Mouse (Mus musculus): Measurements from ENCODE around the gene Faap100. TPM values are rescaled to one million over a fixed set of nuclear protein-coding genes. Genes with fewer than 3 reads are reported as not detected.

Faap100 gene
- polyA plus RNA-seq, 1 experiment from 2014 or later, result 39.8 TPM

GRCm38 (mm10) chr11:120397602-120398001, 19.0 kb upstream of the Faap100 start:
- Histone ChIP-seq H3K4me3 (replicated peaks) (no peak overlapping the region), H3K9me3 (replicated peaks) (no peaks in the 10 kb centered on the region)
- no peak for ATAC-seq (ENCODE audit: insufficient number of reproducible peaks, low FRiP score, low TSS enrichment, low read depth)

DNA sequence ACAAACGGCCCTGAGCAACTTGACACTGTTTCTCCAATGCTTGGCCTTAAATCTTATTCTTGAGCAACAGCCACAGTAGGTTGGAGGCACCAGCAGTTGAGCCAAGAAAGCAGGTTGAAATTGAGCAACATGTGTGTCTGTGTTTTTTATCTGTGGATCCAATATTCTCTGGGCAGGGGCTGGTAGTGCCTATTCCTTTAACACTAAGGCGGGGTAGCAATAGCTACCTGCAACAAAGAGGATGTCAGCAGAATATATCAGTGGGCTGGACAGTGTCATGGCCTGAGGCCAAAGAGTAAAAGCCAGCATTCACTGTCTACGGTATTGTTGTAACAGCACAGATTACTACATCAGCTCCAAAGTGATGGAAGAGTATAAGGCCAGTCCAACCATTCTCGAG, 17.1 kb upstream of the Faap100 start:
- H3K4me3 ChIP-seq (replicated peaks), result no peak overlapping the region
- ATAC-seq (ENCODE audit: insufficient number of reproducible peaks, low FRiP score, low TSS enrichment, low read depth), result no peak
- no peak overlapping the region for H3K9ac ChIP-seq
- H3K27me3 ChIP-seq, result no peaks in the 10 kb centered on the region
- 0 out of 2 replicates have a peak, but pooled peaks cover 5% of the 10 kb centered on the region for H3K4me1 ChIP-seq
- H3K36me3 ChIP-seq, result peaks cover 73% of the 10 kb centered on the region
- no peak overlapping the region for H3K27ac ChIP-seq (replicated peaks)
- no peak overlapping the region for H3K4me2 ChIP-seq (replicated peaks)
- 81% methylated on average over 4 of the region's 4 CpGs for WGBS
- H3K9me3 ChIP-seq (replicated peaks), result no peaks in the 10 kb centered on the region

More at GRCm38 (mm10) chr11:120397602-120398001, 19.0 kb upstream of the Faap100 start:
- H3K4me1 ChIP-seq, result 0 out of 2 replicates have a peak, but pooled peaks cover 5% of the 10 kb centered on the region
- peaks cover 79% of the 10 kb centered on the region for H3K36me3 ChIP-seq
- no peak overlapping the region for H3K9ac ChIP-seq
- H3K4me2 ChIP-seq (replicated peaks), result no peak overlapping the region
- no peak overlapping the region for H3K27ac ChIP-seq (replicated peaks)
- no peaks in the 10 kb centered on the region for H3K27me3 ChIP-seq
- 77% methylated on average over 2 of the region's 2 CpGs for WGBS

DNA sequence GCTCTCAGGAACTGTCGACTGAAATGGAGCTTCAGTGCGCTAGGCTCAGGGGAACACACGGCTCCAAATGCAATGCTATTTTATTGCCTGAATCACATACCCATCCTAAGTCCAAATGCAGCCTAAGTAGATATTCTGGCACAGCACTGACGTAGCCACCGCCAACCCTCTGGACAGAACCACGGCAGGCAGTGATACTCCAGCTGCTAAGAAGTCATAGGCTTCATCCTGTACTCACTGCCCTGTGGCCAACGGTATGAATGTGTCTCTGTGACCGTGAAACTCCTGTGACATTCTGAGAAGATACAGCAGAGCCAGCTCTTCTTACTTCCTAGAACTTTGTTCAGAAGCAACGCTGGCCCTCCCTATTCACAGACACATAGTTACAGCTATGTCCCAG, 10.0 kb upstream of the Faap100 start:
- 94% methylated on average over 9 of the region's 9 CpGs for WGBS
- H3K36me3 ChIP-seq, result peaks cover 71% of the 10 kb centered on the region
- H3K4me2 ChIP-seq (replicated peaks), result no peak overlapping the region
- H3K4me3 ChIP-seq (replicated peaks), result no peak overlapping the region
- H3K9me3 ChIP-seq (replicated peaks), result no peaks in the 10 kb centered on the region
- ATAC-seq (ENCODE audit: insufficient number of reproducible peaks, low FRiP score, low TSS enrichment, low read depth), result no peak
- H3K4me1 ChIP-seq, result 0 out of 2 replicates have a peak, but pooled peaks cover 5% of the 10 kb centered on the region
- no peak overlapping the region for H3K9ac ChIP-seq
- no peak overlapping the region for H3K27ac ChIP-seq (replicated peaks)
- no peaks in the 10 kb centered on the region for H3K27me3 ChIP-seq

GRCm38 (mm10) chr11:120387157-120387556, 8.6 kb upstream of the Faap100 start:
- no peak for ATAC-seq (ENCODE audit: insufficient number of reproducible peaks, low FRiP score, low TSS enrichment, low read depth)
- Histone ChIP-seq H3K9ac (no peak overlapping the region), H3K4me1 (no peaks in the 10 kb centered on the region), H3K4me3 (replicated peaks) (no peak overlapping the region), H3K4me2 (replicated peaks) (no peak overlapping the region), H3K36me3 (peaks cover 70% of the 10 kb centered on the region), H3K9me3 (replicated peaks) (no peaks in the 10 kb centered on the region), H3K27ac (replicated peaks) (no peak overlapping the region), H3K27me3 (no peaks in the 10 kb centered on the region)
- WGBS, result 60% methylated on average over 2 of the region's 2 CpGs

- H3K27me3 ChIP-seq, result no peaks in the 10 kb centered on the region
- H3K27ac ChIP-seq (replicated peaks), result no peak overlapping the region
- no peak overlapping the region for H3K4me3 ChIP-seq (replicated peaks)
- no peak overlapping the region for H3K9ac ChIP-seq
- no peak for ATAC-seq (ENCODE audit: insufficient number of reproducible peaks, low FRiP score, low TSS enrichment, low read depth)
- no peaks in the 10 kb centered on the region for H3K4me1 ChIP-seq
- H3K4me2 ChIP-seq (replicated peaks), result no peak overlapping the region
- H3K9me3 ChIP-seq (replicated peaks), result no peaks in the 10 kb centered on the region
- peaks cover 72% of the 10 kb centered on the region for H3K36me3 ChIP-seq
- whole genome bisulfite sequencing, result 95% methylated on average over 6 of the region's 6 CpGs
These were observed 8.1 kb upstream of the Faap100 start for GRCm38 (mm10) chr11:120386632-120387031.

DNA sequence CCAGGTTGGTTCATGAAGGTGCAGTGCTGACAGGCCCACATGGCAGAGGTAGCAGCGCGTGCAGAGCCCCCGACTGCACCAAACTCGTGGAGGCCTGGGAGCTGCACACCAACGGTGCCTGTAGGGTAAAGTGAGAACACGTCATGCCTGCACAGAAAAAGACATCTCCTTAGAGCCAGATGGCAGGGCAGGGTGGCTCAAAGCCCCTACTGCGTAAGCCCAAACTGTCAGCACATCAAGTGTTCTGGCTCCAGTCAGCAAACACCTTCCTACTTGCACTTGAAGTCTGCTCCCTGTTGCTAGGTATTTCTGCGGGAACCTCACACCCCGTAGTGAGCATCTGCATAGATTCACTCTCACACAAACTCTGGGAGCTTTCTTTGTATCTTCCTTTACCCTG, 3.9 kb upstream of the Faap100 start:
- Histone ChIP-seq H3K36me3 (peaks cover 72% of the 10 kb centered on the region), H3K4me2 (replicated peaks) (no peak overlapping the region), H3K27ac (replicated peaks) (no peak overlapping the region), H3K4me3 (replicated peaks) (no peak overlapping the region), H3K27me3 (no peaks in the 10 kb centered on the region), H3K4me1 (peaks cover 18% of the 10 kb centered on the region), H3K9me3 (replicated peaks) (no peaks in the 10 kb centered on the region), H3K9ac (no peak overlapping the region)
- WGBS, result 87% methylated on average over 9 of the region's 9 CpGs
- ATAC-seq (ENCODE audit: insufficient number of reproducible peaks, low FRiP score, low TSS enrichment, low read depth), result no peak

DNA sequence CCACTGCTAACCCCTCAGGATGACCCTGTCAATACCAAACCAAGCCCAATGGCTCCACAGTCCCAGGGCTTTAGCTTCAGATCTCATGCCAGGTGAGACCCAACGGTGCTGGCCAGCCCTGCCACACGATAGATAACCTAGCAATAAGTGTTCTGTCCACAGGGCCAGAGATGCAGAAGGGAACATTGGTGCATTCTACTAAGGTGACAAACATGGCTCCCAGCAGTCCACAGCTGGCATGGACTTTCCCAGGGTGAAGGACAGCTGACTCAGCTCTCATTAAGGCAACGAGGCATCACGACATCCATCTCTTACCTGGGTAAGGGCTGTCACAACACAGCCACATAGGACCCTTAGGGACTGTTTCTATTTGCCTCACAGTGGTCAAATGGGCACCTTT, 2.6 kb upstream of the Faap100 start:
- ATAC-seq (ENCODE audit: insufficient number of reproducible peaks, low FRiP score, low TSS enrichment, low read depth), result no peak
- Histone ChIP-seq H3K4me1 (peaks cover 24% of the 10 kb centered on the region), H3K9me3 (replicated peaks) (no peaks in the 10 kb centered on the region), H3K4me2 (replicated peaks) (no peak overlapping the region), H3K36me3 (peaks cover 70% of the 10 kb centered on the region), H3K4me3 (replicated peaks) (no peak overlapping the region), H3K27me3 (no peaks in the 10 kb centered on the region), H3K9ac (no peak overlapping the region; the same call in 1 of the 2 replicates), H3K27ac (replicated peaks) (0 out of 2 replicates have a peak overlapping the region, but pooled peaks have one; percentile 22)
- 89% methylated on average over 4 of the region's 4 CpGs for WGBS

- Histone ChIP-seq H3K27ac (replicated peaks) (no peak overlapping the region), H3K4me2 (replicated peaks) (no peak overlapping the region), H3K4me1 (peaks cover 24% of the 10 kb centered on the region), H3K4me3 (replicated peaks) (no peak overlapping the region), H3K9me3 (replicated peaks) (no peaks in the 10 kb centered on the region), H3K9ac (no peak overlapping the region), H3K36me3 (peaks cover 69% of the 10 kb centered on the region), H3K27me3 (no peaks in the 10 kb centered on the region)
- no peak for ATAC-seq (ENCODE audit: insufficient number of reproducible peaks, low FRiP score, low TSS enrichment, low read depth)
- 92% methylated on average over 3 of the region's 3 CpGs for WGBS
These were observed 1.7 kb upstream of the Faap100 start for GRCm38 (mm10) chr11:120380271-120380670.

DNA sequence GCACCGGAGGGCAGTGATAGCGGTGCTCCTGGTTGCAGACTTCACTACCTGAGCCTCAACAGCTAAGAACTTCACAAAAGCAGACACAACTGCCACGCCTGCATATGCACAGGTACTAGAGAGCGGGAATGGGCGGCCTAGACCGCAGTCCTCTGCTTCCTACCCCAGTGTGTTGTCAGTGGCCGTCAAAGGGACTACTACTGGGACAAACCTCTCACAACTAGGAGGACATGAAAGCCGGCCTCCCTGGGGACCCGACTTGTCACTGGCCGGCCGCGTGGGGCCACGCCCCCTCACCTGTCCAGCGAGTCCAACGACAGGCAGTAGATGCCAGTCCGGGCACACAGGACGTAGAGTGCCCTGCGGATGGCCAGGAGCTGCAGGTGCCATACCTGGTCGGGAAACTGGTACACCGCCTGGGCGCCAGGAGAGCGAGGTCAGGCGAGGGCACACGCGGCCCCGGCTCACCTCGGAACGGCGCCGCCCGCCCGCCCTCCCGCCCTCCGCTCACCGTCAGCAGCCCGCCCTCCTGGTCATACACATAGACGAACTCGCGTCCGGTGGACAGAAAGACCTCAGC, 443 bp downstream of the Faap100 start:
- Histone ChIP-seq H3K4me2 (replicated peaks) (peak overlapping the region; percentile 94), H3K4me1 (peaks cover 30% of the 10 kb centered on the region), H3K27me3 (no peaks in the 10 kb centered on the region), H3K9me3 (replicated peaks) (no peaks in the 10 kb centered on the region), H3K27ac (replicated peaks) (peak overlapping the region; percentile 84), H3K36me3 (peaks cover 69% of the 10 kb centered on the region), H3K9ac (peak overlapping the region; percentile 85), H3K4me3 (replicated peaks) (peak overlapping the region; percentile 85)
- WGBS, result 2% methylated on average over 40 of the region's 40 CpGs
- ATAC-seq (ENCODE audit: insufficient number of reproducible peaks, low FRiP score, low TSS enrichment, low read depth), result peak; percentile 3

GRCm38 (mm10) chr11:120377337-120377736, 1.2 kb downstream of the Faap100 start:
- no peaks in the 10 kb centered on the region for H3K27me3 ChIP-seq
- peak overlapping the region; percentile 85 for H3K9ac ChIP-seq
- no peak for ATAC-seq (ENCODE audit: insufficient number of reproducible peaks, low FRiP score, low TSS enrichment, low read depth)
- H3K27ac ChIP-seq (replicated peaks), result no peak overlapping the region
- peaks cover 30% of the 10 kb centered on the region for H3K4me1 ChIP-seq
- no peaks in the 10 kb centered on the region for H3K9me3 ChIP-seq (replicated peaks)
- H3K4me2 ChIP-seq (replicated peaks), result peak overlapping the region; percentile 94
- WGBS, result 54% methylated on average over 10 of the region's 10 CpGs
- peaks cover 65% of the 10 kb centered on the region for H3K36me3 ChIP-seq
- H3K4me3 ChIP-seq (replicated peaks), result peak overlapping the region; percentile 85

DNA sequence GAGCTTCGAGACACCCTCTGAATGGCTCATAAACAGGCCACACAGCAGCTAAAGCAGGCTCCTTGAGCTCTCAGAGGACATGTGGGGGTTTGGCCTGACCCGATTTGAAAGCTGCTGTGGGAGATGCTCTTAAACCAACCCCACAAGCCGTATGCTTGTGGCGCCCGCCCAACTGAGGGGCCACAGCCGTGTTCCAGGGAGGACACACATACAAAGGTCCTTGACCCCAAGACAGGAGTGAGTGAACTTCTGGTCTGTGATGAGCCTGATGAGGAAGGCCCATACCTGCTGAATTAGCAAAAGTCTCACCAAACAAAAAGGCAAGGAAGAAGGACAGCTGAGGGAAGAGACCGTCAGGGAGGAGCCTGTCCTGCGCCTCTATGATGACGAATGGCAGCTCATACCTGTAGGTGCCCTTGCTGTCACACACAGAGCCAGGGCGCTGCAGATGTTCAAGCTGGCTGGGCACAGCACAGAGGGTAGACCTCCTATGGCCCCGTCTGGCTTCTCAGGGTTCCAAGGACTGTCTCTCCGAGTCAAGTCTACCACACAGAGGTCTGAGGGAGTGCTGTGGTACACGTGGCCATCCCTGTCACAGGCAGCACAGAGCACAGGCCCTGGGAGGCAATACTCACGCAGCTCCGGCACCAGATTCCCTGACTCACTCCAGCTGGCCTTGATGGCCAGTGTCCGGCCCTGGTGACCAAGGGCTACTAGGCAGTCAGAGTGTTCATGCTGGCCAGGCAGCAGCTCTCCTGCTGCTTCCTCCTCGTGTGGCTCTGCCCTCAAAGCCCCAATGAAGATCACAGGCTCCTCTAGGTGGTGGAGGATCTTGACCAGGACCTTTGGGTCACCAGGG, 2.0 kb downstream of the Faap100 start:
- 89% methylated on average over 17 of the region's 17 CpGs for WGBS
- H3K36me3 ChIP-seq, result peaks cover 65% of the 10 kb centered on the region
- no peak overlapping the region for H3K27ac ChIP-seq (replicated peaks)
- H3K9ac ChIP-seq, result peak overlapping the region; percentile 85; the same call in 1 of the 2 replicates
- H3K4me1 ChIP-seq, result peaks cover 30% of the 10 kb centered on the region
- ATAC-seq (ENCODE audit: insufficient number of reproducible peaks, low FRiP score, low TSS enrichment, low read depth), result no peak
- H3K4me3 ChIP-seq (replicated peaks), result peak overlapping the region; percentile 85; the same call in 1 of the 2 replicates
- no peaks in the 10 kb centered on the region for H3K27me3 ChIP-seq
- H3K4me2 ChIP-seq (replicated peaks), result no peak overlapping the region
- H3K9me3 ChIP-seq (replicated peaks), result no peaks in the 10 kb centered on the region

All from embryonic facial prominence, embryonic 15.5 days (tissue).